36 mouse cellular contexts compared by ENCODE assay signal in genomic region chr17:42630206-42630605, GRCm38 (mm10). TPM values are rescaled to one million over a fixed set of nuclear protein-coding genes. Genes with fewer than 3 reads are reported as not detected.
DNase-seq lines count a peak whose midpoint lies in the region; ATAC-seq and TF ChIP-seq lines count a peak whose summit lies in the region.
"Had no signal": no experiment of that assay in that cellular context is flagged by ENCODE, and none has a peak within 500 bp of the region (broad histone marks: within the 10 kb centered on the region; RNA-seq: fewer than 3 reads in every experiment).

No protein-coding gene starts in this region.

- TF ChIP-seq CTCF in heart, postnatal 0 days (IDR thresholded peaks at IDR 0.05; ENCODE audit: low read depth): no peak

- H3K9ac ChIP-seq in heart, embryonic 11.5 days (ENCODE audit: low read depth, low read length): no peak overlapping the region
- H3K9ac ChIP-seq in heart, postnatal 0 days (replicated peaks; ENCODE audit: low read depth, low read length): no peak overlapping the region
- H3K9ac ChIP-seq: embryonic facial prominence, embryonic 13.5 days; hindbrain, embryonic 14.5 days; limb, embryonic 15.5 days; liver, embryonic 15.5 days; lung, embryonic 14.5 days; neural tube, embryonic 15.5 days had no signal

- no peaks in the 10 kb centered on the region for H3K27me3 ChIP-seq in heart, embryonic 11.5 days (ENCODE audit: control insufficient read depth, insufficient read depth, low read length)
- no peaks in the 10 kb centered on the region for H3K27me3 ChIP-seq in heart, postnatal 0 days (ENCODE audit: control insufficient read depth, insufficient read depth, low read length)
- H3K27me3 ChIP-seq: embryonic facial prominence, embryonic 13.5 days; limb, embryonic 15.5 days; liver, embryonic 15.5 days; neural tube, embryonic 15.5 days had no signal

- no peak for ATAC-seq in heart, embryonic 11.5 days (replicated peaks; ENCODE audit: insufficient number of reproducible peaks, low FRiP score, low TSS enrichment)
- ATAC-seq in heart, postnatal 0 days (ENCODE audit: insufficient read depth, low read depth): peak; percentile 64
- ATAC-seq: forebrain, embryonic 16.5 days; inflammation-experienced regulatory T-cells, adult 6 months had no signal

- H3K4me3 ChIP-seq in heart, embryonic 11.5 days (ENCODE audit: low read depth, low read length): no peak overlapping the region
- H3K4me3 ChIP-seq in heart, postnatal 0 days (ENCODE audit: low read depth, low read length): no peak overlapping the region
- H3K4me3 ChIP-seq: embryonic facial prominence, embryonic 13.5 days; limb, embryonic 10.5 days; limb, embryonic 15.5 days; liver, embryonic 15.5 days; neural tube, embryonic 15.5 days had no signal

- no peaks in the 10 kb centered on the region for H3K4me1 ChIP-seq in heart, embryonic 11.5 days (ENCODE audit: control insufficient read depth, insufficient read depth, low read length)
- 0 out of 2 replicates have a peak, but pooled peaks cover 9% of the 10 kb centered on the region for H3K4me1 ChIP-seq in heart, postnatal 0 days (ENCODE audit: control insufficient read depth, insufficient read depth)
- H3K4me1 ChIP-seq: embryonic facial prominence, embryonic 13.5 days; limb, embryonic 10.5 days; limb, embryonic 15.5 days; liver, embryonic 15.5 days; neural tube, embryonic 15.5 days had no signal

- no peak overlapping the region for H3K4me2 ChIP-seq in heart, embryonic 11.5 days
- no peak overlapping the region for H3K4me2 ChIP-seq in heart, postnatal 0 days (ENCODE audit: low read depth, low read length)
- H3K4me2 ChIP-seq: embryonic facial prominence, embryonic 13.5 days; hindbrain, embryonic 14.5 days; limb, embryonic 15.5 days; liver, embryonic 15.5 days; lung, embryonic 14.5 days; neural tube, embryonic 15.5 days had no signal

- DNase-seq in heart, adult 18-20 months: peak; percentile 56 to 83
- peak; percentile 52 for DNase-seq in heart, adult 8-10 months (ENCODE audit: low spot score)
- DNase-seq in heart, postnatal 0 days (ENCODE audit: low spot score): peak; percentile 15
- peak; percentile 22 for DNase-seq in heart, postnatal 4 days
- no peak for DNase-seq in kidney, adult 9 months
- no peak for DNase-seq in layer of hippocampus, adult 9-10 months (ENCODE audit: low spot score)
- DNase-seq: adrenal gland, postnatal 25 days; B cell, adult 2 months; cerebellum, adult 2 months; kidney, adult 18-20 months; kidney, postnatal 4 days; layer of hippocampus, postnatal 36 days; lung, embryonic 14.5 days; lung, postnatal 14 days; midbrain, embryonic 14.5 days; retina, postnatal 1 day; right cerebral cortex, postnatal 25 days; thymus, postnatal 14 days had no signal

- no peak for TF ChIP-seq EP300 in heart, postnatal 0 days (IDR thresholded peaks at IDR 0.05; ENCODE audit: low read depth)

- WGBS in heart, embryonic 11.5 days (ENCODE audit: insufficient replicate concordance): 54% methylated on average over 2 of the region's 2 CpGs
- WGBS in heart, postnatal 0 days: 13% methylated on average over 2 of the region's 2 CpGs

- no peak overlapping the region for H3K27ac ChIP-seq in heart, embryonic 11.5 days (ENCODE audit: low read depth, low read length)
- H3K27ac ChIP-seq in heart, postnatal 0 days (ENCODE audit: low read depth): no peak overlapping the region; the same call in 1 of the 2 replicates
- H3K27ac ChIP-seq: embryonic facial prominence, embryonic 13.5 days; hindbrain, embryonic 14.5 days; kidney, postnatal 0 days; limb, embryonic 10.5 days; limb, embryonic 15.5 days; liver, embryonic 15.5 days; neural tube, embryonic 15.5 days had no signal

- no peaks in the 10 kb centered on the region for H3K36me3 ChIP-seq in heart, embryonic 11.5 days (ENCODE audit: control insufficient read depth, insufficient read depth, low read length)
- no peaks in the 10 kb centered on the region for H3K36me3 ChIP-seq in heart, postnatal 0 days (replicated peaks; ENCODE audit: control insufficient read depth, insufficient read depth, low read length)
- H3K36me3 ChIP-seq: embryonic facial prominence, embryonic 13.5 days; limb, embryonic 10.5 days; limb, embryonic 15.5 days; liver, embryonic 15.5 days; neural tube, embryonic 15.5 days had no signal

- no peaks in the 10 kb centered on the region for H3K9me3 ChIP-seq in heart, embryonic 11.5 days (replicated peaks; ENCODE audit: control insufficient read depth, low read length)
- no peaks in the 10 kb centered on the region for H3K9me3 ChIP-seq in heart, postnatal 0 days (replicated peaks; ENCODE audit: control insufficient read depth, low read length)
- H3K9me3 ChIP-seq: embryonic facial prominence, embryonic 13.5 days; limb, embryonic 10.5 days; limb, embryonic 15.5 days; liver, embryonic 15.5 days; neural tube, embryonic 15.5 days had no signal

RNA-seq across cellular contexts. Expression of gene Opn5, which starts 19.0 kb away (rescaled TPM):
- not detected for total RNA-seq in heart, adult 18-20 months (2021)
- not detected in 2 replicates for polyA plus RNA-seq in heart, embryonic 11.5 days (2014; fragmentation: Nextera tagmentation; extraction: Ambion mirVana)
- not detected for total RNA-seq in heart, adult 8-10 months (2022)
- total RNA-seq in heart, postnatal 0 days (2014; rRNA removed; ENCODE audit: low replicate concordance): not detected in 2 replicates
- polyA plus RNA-seq in heart, postnatal 0 days (2015; fragmentation: Nextera tagmentation; extraction: Ambion mirVana): not detected in 2 replicates
- not detected for total RNA-seq in heart, postnatal 4 days (2021)
- total RNA-seq: adrenal gland, adult 18-20 months; adrenal gland, postnatal 25 days; common myeloid progenitor, adult 5-6 weeks; gastrocnemius, adult 8-10 months; gastrocnemius, postnatal 4 days; hematopoietic stem cell, adult 5-6 weeks; layer of hippocampus, adult 8-10 months; layer of hippocampus, postnatal 36 days had no signal
- polyA plus RNA-seq: embryonic facial prominence, embryonic 13.5 days; forebrain, embryonic 11.5 days; hindbrain, embryonic 14.5 days; inflammation-experienced regulatory T-cells, adult 6 months; limb, embryonic 10.5 days; limb, embryonic 15.5 days; liver, embryonic 15.5 days; lung, embryonic 14.5 days; stomach, embryonic 16.5 days had no signal

Comparison
In these comparisons a context has a peak if more than half of its experiments do, and no peak if none do; other contexts are left out.
1. DNase-seq: peak in heart, adult 18-20 months (2 of 2), heart, adult 8-10 months (single experiment), heart, postnatal 0 days (single experiment) and heart, postnatal 4 days (single experiment); none in kidney, adult 9 months (single experiment) and layer of hippocampus, adult 9-10 months (single experiment).